Mouse (Mus musculus) embryo, embryonic 11.5 days (tissue): ENCODE measurements around the gene Pcbp2.

Experiments
- DNase-seq: peaks from one replicate; pipeline ENCODE4 v3.0.0-alpha.2; 2012; ENCODE audit warnings: low read depth, low spot score

Gene Pcbp2

GRCm38 (mm10) chr15:102526111-102527002, 56.0 kb downstream of the Pcbp2 start:
- DNase-seq: no peak

- DNase-seq: no peak
Observed at GRCm38 (mm10) chr15:102527936-102528335, 57.6 kb downstream of the Pcbp2 start.

DNA sequence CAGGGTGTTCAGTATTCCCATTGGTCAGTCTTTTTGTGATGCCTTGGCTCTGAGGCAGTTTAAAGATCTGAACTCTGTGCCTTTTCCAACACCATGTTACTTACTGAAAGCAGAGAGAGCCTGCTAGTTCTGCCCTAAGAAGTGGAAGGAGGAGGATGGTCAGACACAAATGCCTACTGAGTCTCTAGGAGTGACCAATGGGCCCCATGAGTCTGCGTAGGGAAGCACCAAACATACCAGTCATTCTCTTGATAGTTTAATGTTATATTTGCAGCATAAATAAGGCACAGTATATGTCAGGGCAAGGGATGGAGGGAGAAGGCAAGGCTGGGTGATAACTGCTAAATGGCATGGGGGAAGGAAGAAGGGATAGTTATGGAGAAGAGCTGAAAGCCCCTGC, 58.1 kb downstream of the Pcbp2 start:
- no peak for DNase-seq

- no peak for DNase-seq
Observed at GRCm38 (mm10) chr15:102530566-102530965, 60.2 kb downstream of the Pcbp2 start.

DNA sequence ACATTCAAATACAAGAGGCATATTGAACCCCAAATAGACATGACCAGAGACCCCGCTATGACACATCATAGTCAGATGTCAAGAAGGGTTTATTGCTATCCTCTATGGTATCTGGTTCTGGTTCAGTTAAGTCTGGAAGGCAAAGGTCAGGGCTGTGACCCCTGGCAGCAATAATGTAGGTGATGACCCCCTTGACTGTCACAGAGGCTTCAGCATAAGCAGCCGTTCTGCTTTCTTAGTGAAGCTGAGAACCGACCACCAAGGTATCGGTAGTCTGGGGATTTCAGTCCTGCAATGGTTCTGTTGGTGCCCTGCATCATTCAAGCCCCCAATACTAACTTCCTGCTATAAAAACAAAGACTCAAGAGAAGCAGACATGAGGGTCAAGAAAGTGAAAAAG, 61.2 kb downstream of the Pcbp2 start:
- no peak for DNase-seq

- DNase-seq: no peak
Observed at GRCm38 (mm10) chr15:102532106-102532900, 62.0 kb downstream of the Pcbp2 start.

DNA sequence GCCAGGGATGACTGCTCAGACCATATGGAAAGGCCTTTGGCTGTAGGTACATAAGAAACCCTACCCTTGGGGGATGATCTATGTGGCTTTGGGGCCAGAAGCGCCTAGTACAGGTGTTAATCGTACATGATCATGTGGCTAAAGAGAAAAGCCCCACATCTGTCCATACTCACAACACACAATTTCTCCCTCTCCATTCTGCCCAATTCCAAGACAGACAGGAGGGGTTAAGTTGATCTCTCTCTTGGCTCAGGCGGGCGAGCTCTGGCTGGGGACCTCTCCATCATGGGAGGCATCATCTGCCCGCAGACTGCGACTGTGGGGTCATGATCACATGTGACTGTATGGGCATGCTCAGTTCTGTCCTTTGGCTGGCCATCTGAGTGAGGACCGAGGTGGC, 63.6 kb downstream of the Pcbp2 start:
- no peak for DNase-seq

GRCm38 (mm10) chr15:102544801-102545200, 74.5 kb downstream of the Pcbp2 start:
- DNase-seq: no peak

GRCm38 (mm10) chr15:102546246-102546645, 75.9 kb downstream of the Pcbp2 start:
- no peak for DNase-seq

DNA sequence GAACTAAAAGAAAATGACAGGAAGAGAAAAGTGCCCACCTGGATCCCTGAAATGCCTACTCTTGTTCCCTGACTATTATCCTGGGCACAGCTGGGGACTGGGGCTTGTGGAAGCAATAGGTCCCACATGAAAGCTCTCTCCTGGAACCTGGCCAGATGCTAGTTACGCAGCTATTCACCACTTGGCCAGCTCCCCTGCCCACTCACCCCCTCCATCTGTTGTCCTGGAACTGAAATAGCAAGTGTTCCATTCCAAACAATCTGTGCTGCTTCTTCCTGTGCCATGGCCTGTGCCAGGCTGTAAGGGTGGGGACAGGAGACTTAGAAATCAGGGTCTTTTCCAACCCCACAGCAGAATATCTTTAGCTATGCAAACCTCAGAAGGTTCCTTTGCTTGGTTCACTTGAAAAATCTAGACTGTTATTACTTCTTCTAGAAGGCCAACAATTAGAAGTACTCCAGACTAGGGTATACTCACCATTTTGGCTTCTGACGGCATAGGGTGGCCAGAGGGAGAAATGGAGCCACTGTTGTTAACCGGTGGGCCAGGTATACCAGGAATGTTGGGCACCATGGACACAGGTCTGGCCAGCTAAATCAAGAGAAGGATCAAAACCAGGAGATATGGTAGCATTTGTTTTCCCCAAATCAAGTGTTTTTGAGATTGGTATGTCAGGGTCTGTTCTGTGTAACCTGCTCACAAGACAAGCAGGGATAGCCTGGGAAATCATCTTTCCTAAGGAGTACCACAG, 76.5 kb downstream of the Pcbp2 start:
- no peak for DNase-seq

DNA sequence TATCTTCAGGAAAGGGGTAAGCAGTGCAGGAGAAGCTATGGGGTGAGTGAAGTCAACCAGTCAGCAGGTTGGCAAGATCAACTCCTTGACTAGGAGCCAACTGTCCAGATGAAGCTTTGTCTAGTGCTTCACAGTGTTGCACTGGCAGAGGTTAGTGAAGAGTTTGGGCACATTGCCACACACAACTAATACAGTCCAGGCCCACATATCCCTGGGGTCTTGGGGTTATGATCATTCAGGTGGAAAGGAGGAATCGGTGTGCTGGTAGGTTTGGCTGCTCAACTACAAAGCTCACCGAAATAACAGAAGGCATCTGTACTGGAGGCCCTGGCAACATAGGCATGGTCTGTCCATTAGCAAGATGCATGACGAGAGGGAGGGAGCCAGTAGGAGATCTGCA, 77.1 kb downstream of the Pcbp2 start:
- DNase-seq: no peak
